Mouse (Mus musculus) embryonic facial prominence, embryonic 14.5 days (tissue): ENCODE results near the gene 6030468B19Rik. TPM values are rescaled to one million over a fixed set of nuclear protein-coding genes. Genes with fewer than 3 reads are reported as not detected.
"Not testable (repeated sequence)": the region's sequence is repeated elsewhere in the genome, so short reads cannot be mapped to it uniquely, and the experiment has no call there.

Experiments
- ATAC-seq: fragments of 200-750 bp; cut with Nextera tagmentation; 2 replicates; pipeline ENCODE4 v1.8.0; 2017; ENCODE audit warnings: low read depth, moderate number of reproducible peaks, moderate TSS enrichment
- DNase-seq: peaks from one replicate; pipeline ENCODE4 v3.0.0-alpha.2; 2015; ENCODE audit warnings: low spot score
- H3K27ac ChIP-seq: fragments of 300-500 bp; sonication (generic); replicated peaks from 2 replicates; pipeline ENCODE4 v1.5.1; 2014; ENCODE audit warnings: low read depth, mild to moderate bottlenecking, low read length, moderate library complexity
- H3K27me3 ChIP-seq: fragments of 300-500 bp; sonication (generic); replicated peaks from 2 replicates; pipeline ENCODE4 v1.6.1; 2014; ENCODE audit warnings: low read length; ENCODE audit not compliant: control insufficient read depth, insufficient read depth
- H3K36me3 ChIP-seq: fragments of 300-500 bp; sonication (generic); 2 replicates; pipeline ENCODE4 v1.6.1; 2014; ENCODE audit warnings: low read length, mixed read lengths; ENCODE audit not compliant: control insufficient read depth, insufficient read depth
- H3K4me1 ChIP-seq: fragments of 300-500 bp; sonication (generic); 2 replicates; pipeline ENCODE4 v1.6.1; 2014; ENCODE audit warnings: antibody characterized with exemption, low read length; ENCODE audit not compliant: control insufficient read depth, insufficient read depth
- H3K4me2 ChIP-seq: fragments of 300-500 bp; sonication (generic); 2 replicates; pipeline ENCODE4 v1.6.1; 2014; ENCODE audit warnings: low read depth, mild to moderate bottlenecking, low read length, moderate library complexity, mixed read lengths
- H3K4me3 ChIP-seq: fragments of 300-500 bp; sonication (generic); 2 replicates; pipeline ENCODE4 v1.5.1; 2014; ENCODE audit warnings: low read depth, mild to moderate bottlenecking, low read length
- H3K9ac ChIP-seq: fragments of 300-500 bp; sonication (generic); 2 replicates; pipeline ENCODE4 v1.6.1; 2014; ENCODE audit warnings: low read depth, mild to moderate bottlenecking, low read length, moderate library complexity, mixed read lengths
- H3K9me3 ChIP-seq: fragments of 300-500 bp; sonication (generic); 2 replicates; pipeline ENCODE4 v1.6.1; 2016; ENCODE audit warnings: low read length; ENCODE audit not compliant: control insufficient read depth
- WGBS: fragments of 180-500 bp; shearing (Covaris S2); extraction: QIAGEN DNeasy Blood & Tissue Kit; methylation state at CpG from one replicate; pipeline ENCODE4 v1.1.7; 2014; 5-methylcytosine and 5-hydroxymethylcytosine counted together
- polyA plus RNA-seq: library from polyadenylated mRNA; unstranded; fragments of >200 nt; fragmentation: Nextera tagmentation; extraction: Ambion mirVana; gene quantifications from 2 replicates; pipeline ENCODE4 v1.2.1, GENCODE M21; 2014

Gene 6030468B19Rik
- polyA plus RNA-seq, 1 experiment from 2014 or later = not detected

DNA sequence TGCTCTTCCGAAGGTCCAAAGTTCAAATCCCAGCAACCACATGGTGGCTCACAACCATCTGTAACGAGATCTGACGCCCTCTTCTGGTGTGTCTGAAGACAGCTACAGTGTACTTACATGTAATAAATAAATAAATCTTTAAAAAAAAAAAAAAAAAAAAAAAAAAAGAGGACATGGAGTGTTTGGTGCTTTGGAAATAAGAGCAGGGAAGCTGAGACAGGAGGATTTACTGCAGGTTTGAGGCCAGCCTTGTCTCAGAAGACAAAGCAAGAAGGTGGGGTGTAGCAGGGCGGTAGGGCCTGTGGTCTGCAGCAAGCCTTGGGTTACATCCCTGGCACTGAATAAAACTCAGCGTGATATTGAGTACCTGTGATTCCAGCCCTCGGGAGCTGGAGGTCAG, 36.0 kb downstream of the 6030468B19Rik start:
- not testable (repeated sequence) for ATAC-seq, H3K4me1 ChIP-seq, H3K9me3 ChIP-seq, H3K27me3 ChIP-seq, H3K4me3 ChIP-seq, DNase-seq, H3K27ac ChIP-seq, H3K36me3 ChIP-seq, H3K9ac ChIP-seq, H3K4me2 ChIP-seq
- 92% methylated on average over 4 of the region's 6 CpGs for WGBS

DNA sequence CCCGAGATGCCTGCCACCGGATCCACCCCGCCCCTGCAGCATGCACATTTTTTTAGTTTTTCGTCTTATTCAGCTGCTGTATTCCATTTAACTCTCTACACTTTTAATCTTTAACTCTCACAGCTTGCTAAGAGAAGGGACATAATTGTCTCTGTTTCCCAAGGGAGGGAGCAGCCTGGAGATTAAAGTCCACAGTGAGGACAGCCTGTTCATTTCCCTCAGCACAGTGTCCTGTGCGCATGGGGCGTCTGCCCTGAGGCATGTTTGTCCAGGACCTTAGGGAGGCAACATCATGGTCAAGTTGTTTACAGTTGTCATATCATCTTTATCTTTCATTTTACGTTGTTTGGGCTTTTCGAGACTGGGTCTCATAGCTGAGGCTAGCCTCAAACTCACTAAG, 36.6 kb downstream of the 6030468B19Rik start:
- no peaks in the 10 kb centered on the region for H3K27me3 ChIP-seq
- H3K4me2 ChIP-seq = no peak overlapping the region
- ATAC-seq (no peak), DNase-seq (no peak)
- H3K4me3 ChIP-seq = no peak overlapping the region
- no peaks in the 10 kb centered on the region for H3K4me1 ChIP-seq
- H3K36me3 ChIP-seq = no peaks in the 10 kb centered on the region
- WGBS = 89% methylated on average over 8 of the region's 8 CpGs
- no peak overlapping the region for H3K27ac ChIP-seq
- no peaks in the 10 kb centered on the region for H3K9me3 ChIP-seq
- no peak overlapping the region for H3K9ac ChIP-seq

DNA sequence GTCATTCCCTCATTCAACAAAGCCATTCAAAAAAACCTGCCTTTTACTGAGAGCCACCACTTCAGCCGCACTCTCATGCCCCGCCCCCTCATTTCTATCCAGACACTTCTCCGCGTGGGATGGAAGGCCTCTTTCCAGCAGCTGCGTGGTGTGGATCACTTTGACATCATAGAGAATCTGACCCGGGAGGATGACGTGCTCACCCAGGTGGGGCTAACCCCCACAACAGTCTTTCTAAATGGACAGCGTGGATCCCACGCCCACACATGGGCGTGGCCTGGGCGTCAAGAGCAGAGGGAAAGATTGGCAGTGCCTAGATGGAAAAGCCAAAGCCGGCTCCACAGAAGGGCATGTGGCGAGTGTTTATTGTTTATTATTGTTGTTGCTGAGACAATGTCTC, 38.8 kb downstream of the 6030468B19Rik start:
- no peak for ATAC-seq
- DNase-seq = peak; percentile 68
- Histone ChIP-seq H3K27me3 (no peaks in the 10 kb centered on the region), H3K9ac (no peak overlapping the region), H3K4me1 (no peaks in the 10 kb centered on the region), H3K9me3 (no peaks in the 10 kb centered on the region), H3K4me2 (peak overlapping the region; percentile 20; the same call in 1 of the 2 replicates), H3K36me3 (no peaks in the 10 kb centered on the region), H3K4me3 (no peak overlapping the region), H3K27ac (no peak overlapping the region)
- 33% methylated on average over 13 of the region's 13 CpGs for WGBS

DNA sequence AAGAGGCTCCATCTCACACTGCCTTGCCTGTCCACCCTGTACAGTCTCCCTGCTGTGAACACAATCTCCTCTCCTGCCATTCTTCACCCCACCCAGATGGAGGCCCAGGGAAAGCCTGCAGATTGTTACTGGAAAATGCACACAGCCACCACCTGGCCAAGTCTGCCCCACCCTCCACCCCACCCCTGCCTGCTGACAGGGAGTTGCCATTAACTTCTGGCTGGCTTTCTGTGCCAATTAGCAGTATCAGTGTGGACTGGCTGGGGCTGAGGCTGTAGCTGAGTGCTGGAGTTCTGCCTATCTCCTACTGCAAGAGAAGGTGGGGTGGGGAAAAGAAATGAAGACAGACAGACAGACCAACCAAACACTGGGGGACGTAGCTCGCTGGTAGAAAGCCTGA, 41.1 kb downstream of the 6030468B19Rik start:
- Histone ChIP-seq H3K27me3 (no peaks in the 10 kb centered on the region), H3K36me3 (no peaks in the 10 kb centered on the region), H3K27ac (peak overlapping the region; percentile 13; the same call in 1 of the 2 replicates), H3K4me2 (no peak overlapping the region), H3K9me3 (no peaks in the 10 kb centered on the region), H3K4me1 (no peaks in the 10 kb centered on the region), H3K9ac (no peak overlapping the region), H3K4me3 (no peak overlapping the region)
- DNase-seq = peak; percentile 46
- WGBS = 33% methylated on average over 2 of the region's 2 CpGs
- ATAC-seq = peak; percentile 58; the same call in 1 of the 2 replicates

DNA sequence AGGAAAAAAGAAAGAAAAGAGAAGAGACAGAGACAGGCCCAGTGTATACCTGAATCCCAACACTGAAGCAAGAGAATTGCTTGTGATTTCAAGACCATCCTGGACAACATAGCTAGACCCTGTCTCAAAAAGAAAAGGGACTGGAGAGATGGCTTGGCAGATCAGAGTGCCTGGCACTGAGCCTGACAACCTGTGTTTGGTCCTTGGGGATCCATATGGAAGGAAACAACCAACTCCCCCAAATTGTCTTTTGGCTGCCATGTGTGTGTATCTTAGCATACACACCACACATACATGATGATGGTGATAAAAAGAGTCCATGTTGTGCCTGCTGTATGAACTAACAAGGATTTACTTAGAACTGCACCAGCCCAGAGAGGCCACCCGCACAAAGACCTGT, 41.6 kb downstream of the 6030468B19Rik start:
- no peak for DNase-seq
- Histone ChIP-seq H3K36me3 (no peaks in the 10 kb centered on the region), H3K4me1 (no peaks in the 10 kb centered on the region), H3K4me2 (no peak overlapping the region), H3K4me3 (no peak overlapping the region), H3K27me3 (no peaks in the 10 kb centered on the region), H3K27ac (0 out of 2 replicates have a peak overlapping the region, but pooled peaks have one; percentile 13), H3K9me3 (no peaks in the 10 kb centered on the region), H3K9ac (no peak overlapping the region)
- no peak for ATAC-seq
- 84% methylated on average over 1 of the region's 1 CpGs for WGBS

DNA sequence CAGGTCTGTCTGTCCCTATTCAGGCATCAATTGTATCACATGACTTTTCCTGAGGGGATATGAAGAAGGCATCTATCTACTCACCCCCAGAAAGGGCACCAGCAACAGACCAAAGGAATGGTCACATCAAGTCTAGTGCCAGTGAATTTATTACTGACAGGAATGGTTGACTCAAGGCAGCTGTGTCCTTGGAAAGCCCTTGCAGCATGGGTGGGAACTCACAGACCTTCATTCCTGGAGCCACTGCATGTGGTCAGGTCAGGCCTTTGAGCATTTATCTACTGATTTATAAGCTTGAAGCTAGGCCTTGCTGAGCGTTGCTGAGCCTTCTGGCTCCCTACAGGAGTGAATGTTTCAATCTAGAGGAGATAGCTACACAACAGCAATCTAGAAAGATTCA, 43.5 kb downstream of the 6030468B19Rik start:
- H3K4me3 ChIP-seq = no peak overlapping the region
- no peaks in the 10 kb centered on the region for H3K9me3 ChIP-seq
- no peak overlapping the region for H3K27ac ChIP-seq
- DNase-seq = no peak
- no peaks in the 10 kb centered on the region for H3K36me3 ChIP-seq
- WGBS = 63% methylated on average over 1 of the region's 1 CpGs
- H3K9ac ChIP-seq = no peak overlapping the region
- no peak for ATAC-seq
- H3K27me3 ChIP-seq = no peaks in the 10 kb centered on the region
- no peak overlapping the region for H3K4me2 ChIP-seq
- no peaks in the 10 kb centered on the region for H3K4me1 ChIP-seq

DNA sequence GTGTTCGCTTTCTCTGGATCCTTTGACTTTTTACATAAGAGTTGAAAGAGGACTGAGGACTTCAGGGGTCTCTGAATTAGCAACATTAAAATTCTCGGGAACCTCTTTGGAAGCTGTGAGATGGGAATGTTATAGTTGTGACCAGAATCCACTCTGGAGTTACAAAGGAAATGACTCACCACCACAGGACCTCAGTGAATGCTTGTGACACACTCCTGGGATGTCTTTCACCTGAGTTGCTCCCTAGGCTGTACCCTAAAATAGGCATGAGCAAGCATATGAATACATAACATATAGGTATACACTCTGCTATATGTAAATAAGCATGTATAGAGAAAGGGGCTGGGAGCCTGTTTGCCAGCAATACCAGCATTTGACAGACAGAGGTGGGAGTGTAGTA, 46.0 kb downstream of the 6030468B19Rik start:
- 78% methylated on average over 2 of the region's 2 CpGs for WGBS
- H3K4me3 ChIP-seq = no peak overlapping the region
- no peak overlapping the region for H3K4me2 ChIP-seq
- no peaks in the 10 kb centered on the region for H3K36me3 ChIP-seq
- ATAC-seq (no peak), DNase-seq (no peak)
- no peaks in the 10 kb centered on the region for H3K27me3 ChIP-seq
- peaks cover 8% of the 10 kb centered on the region for H3K4me1 ChIP-seq
- no peak overlapping the region for H3K9ac ChIP-seq
- H3K9me3 ChIP-seq = no peaks in the 10 kb centered on the region
- no peak overlapping the region for H3K27ac ChIP-seq

DNA sequence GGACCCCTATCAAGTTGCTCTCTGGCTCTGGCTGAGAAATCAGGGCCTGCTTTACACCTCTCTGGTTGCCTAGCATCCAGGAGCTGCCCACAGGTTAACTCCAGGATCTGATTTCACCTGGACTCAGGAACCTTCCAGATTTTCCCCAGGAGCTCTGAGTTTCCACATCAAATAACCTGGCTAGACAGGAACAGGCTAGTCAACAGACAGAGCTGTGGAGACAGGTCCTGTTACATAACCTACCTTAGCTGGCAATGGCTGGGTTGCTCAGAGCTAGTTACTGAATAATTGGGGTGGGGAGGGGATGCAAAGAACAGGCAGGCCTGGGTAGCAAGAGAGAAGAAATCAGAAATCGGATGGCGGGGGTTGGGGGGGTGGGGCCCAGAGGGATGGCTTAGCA, 47.5 kb downstream of the 6030468B19Rik start:
- Histone ChIP-seq H3K36me3 (no peaks in the 10 kb centered on the region), H3K27me3 (no peaks in the 10 kb centered on the region), H3K9me3 (no peaks in the 10 kb centered on the region), H3K27ac (no peak overlapping the region), H3K4me1 (peaks cover 9% of the 10 kb centered on the region), H3K4me3 (no peak overlapping the region), H3K4me2 (no peak overlapping the region), H3K9ac (no peak overlapping the region)
- DNase-seq = peak; percentile 52
- ATAC-seq = no peak
- WGBS = 59% methylated on average over 2 of the region's 2 CpGs

DNA sequence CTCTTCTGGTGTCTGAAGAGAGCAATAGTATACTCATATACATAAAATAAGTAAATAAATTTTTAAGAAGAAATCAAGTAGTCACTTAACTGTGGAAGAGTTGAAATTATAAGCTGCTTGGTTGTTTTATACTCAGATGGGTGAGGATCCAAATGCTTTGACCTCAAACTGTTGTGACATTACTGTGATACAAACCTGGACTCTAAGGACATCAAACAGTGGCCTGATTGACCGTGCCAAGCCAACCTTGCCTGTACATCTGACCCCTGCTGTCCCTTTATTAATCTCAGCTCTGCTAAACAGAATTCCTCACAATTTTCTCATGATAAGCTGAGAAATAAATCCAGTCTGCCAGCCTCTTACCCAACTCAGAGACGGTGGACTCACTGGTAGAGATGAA, 48.2 kb downstream of the 6030468B19Rik start:
- no peaks in the 10 kb centered on the region for H3K36me3 ChIP-seq
- H3K4me2 ChIP-seq = no peak overlapping the region
- H3K27ac ChIP-seq = no peak overlapping the region
- peaks cover 13% of the 10 kb centered on the region for H3K4me1 ChIP-seq
- DNase-seq (no peak), ATAC-seq (no peak)
- 88% methylated on average over 2 of the region's 2 CpGs for WGBS
- no peaks in the 10 kb centered on the region for H3K27me3 ChIP-seq
- no peak overlapping the region for H3K4me3 ChIP-seq
- no peak overlapping the region for H3K9ac ChIP-seq
- no peaks in the 10 kb centered on the region for H3K9me3 ChIP-seq
